Mouse (Mus musculus) 3134 (cell line): ENCODE results near the gene Isl1.

ENCODE experiments used
- DNase-seq: peaks from one replicate; pipeline ENCODE4 v3.0.0-alpha.2; 2011; ENCODE audit warnings: low spot score; ENCODE audit not compliant: insufficient read length; ENCODE audit errors: extremely low read depth

Gene Isl1

DNA sequence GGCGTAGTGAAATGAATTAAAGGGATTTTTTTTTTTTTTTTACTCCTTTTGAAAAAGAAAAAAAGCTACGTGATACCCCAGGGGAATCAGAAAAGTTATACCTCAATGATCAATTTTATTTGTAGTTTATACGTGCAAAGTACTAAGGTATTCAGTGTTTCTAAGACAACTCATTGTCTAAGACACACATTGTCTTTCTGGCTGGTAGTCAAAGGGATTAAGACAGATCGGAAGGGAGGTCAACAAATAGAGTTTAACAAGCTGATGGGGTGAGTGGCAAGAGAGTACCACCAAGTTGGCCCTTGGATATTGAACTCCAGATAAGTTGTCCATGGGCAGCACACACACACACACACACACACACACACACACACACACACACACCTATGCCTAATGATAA is 14.1 kb downstream of the Isl1 start:
- no peak for DNase-seq

DNA sequence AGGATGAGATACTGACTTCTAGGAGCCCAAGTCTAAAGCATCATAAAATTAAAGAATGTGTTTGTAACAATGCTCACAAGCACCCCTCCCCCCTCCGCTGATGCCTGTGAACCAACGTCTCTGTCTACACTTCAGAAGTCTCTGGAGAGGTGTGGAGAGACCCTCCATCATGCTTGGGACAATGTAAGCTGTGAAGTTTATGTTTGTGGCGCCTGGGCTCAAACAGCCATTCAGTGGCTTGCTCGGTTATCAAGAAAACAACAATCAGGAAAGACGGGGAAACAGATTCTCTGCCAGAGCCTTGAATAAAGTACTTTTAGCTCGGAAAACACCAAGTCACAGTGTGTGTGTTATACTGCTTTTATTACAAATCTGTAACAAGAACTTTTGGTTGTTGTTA is 14.8 kb downstream of the Isl1 start:
- no peak for DNase-seq

DNA sequence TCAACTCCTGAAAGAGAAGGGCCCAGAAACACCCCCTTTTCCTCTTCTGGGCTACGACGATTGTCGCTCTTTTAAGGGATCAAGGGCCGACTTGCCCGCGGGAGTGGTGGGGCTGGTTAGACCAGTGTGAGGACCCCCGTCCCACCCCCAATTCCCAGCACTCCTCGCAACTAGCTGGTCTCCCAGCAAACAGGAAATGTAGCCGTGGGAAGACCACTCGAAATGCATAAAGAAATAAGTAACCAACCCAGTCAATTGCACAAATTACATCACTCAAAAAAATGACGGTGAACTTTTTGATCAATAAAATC is 15.4 kb downstream of the Isl1 start:
- no peak for DNase-seq

DNA sequence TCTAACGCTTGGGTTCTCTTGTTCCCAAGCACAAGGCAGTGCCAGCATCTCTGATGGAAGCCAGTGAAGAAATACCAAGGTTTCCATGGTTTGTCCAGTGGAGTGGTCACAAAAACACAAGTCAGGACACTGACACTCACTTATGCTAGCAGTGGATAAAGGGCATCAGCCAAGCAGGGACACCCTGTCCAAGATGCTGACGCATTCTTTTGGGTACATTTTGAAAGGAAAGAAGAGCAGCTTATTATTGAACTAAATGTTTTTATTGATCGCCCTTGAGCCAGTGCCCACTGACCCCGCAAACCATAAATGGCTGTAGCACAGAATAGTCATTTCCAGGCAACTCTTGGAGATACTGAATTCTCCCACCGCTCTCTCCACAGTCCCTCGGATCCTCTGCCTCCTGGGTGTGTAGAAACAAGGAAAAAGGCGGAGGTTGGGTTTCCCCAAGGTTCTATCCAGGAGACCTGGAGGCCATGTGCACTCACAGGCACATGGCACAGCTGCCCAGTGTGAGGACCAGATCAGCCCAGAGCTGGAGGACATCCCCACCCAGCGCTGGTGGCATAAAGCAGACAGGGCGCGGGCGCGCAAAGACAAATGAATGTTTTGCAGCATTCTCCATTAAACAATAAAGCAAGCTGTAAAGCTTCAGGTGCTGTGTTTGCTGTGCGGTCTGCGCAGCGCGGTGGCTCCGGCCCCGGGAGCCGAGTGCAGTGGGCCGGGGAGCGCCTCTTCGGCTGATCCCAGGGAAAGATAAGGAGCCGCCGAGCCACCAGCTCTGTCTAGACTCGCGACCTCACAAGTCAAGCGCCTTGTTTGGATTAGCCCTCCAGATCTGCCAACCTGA is 16.0 kb downstream of the Isl1 start:
- DNase-seq = no peak

DNA sequence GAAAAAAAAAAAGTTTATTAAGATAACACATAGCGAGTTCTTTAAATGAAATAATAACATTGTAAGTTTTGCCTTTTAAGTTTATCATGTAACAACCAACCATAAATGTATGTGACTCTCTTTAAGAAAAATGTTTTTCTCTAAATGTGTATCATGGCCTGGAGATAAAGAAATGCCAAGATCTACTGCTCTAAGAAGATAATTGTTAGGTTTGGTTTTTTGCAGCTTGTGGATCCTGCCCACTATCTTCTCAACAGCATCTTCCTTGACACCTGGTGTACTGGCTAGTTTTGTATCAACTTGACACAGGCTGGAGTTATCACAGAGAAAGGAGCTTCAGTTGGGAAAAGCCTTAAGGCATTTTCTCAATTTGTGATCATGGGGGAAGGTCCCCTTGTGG is 19.8 kb downstream of the Isl1 start:
- DNase-seq = no peak

DNA sequence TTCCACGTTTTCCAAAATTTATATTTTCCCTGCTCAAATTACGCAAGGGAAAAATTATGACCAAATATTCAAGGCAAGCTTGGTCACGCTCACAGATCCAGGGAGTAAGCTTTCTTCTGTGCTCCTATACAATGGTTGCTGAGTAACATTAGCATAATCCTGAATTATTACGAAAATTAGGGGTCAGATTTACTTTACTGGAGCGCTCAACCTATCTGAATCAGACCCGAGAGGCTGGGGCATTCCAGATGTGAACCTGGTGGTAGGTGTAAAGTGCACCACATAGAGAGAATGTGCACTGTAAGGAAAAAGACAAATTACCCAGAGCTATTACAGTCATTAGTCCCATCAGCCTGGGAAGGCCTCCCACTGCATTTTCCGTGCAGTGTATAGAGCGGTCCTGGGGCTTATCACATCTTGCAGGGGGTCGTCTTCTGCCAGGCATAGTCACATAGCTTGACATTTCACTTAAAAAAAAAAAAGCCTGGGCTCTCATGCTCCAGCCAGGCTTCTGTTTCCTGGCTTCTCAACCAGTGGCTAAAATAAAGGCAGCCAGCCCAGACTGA is 30.2 kb downstream of the Isl1 start:
- no peak for DNase-seq
